Mouse (Mus musculus) hindbrain, embryonic 13.5 days (tissue): Measurements from ENCODE around the gene Nup210. TPM values are rescaled to one million over a fixed set of nuclear protein-coding genes. Genes with fewer than 3 reads are reported as not detected.

ENCODE experiments used
- ATAC-seq: fragments of 200-750 bp; cut with Nextera tagmentation; 2 replicates; pipeline ENCODE4 v1.8.0; 2017; ENCODE audit warnings: moderate TSS enrichment; ENCODE audit not compliant: low FRiP score
- H3K27ac ChIP-seq: fragments of 300-500 bp; sonication (generic); 2 replicates; pipeline ENCODE4 v1.5.1; 2015; ENCODE audit warnings: inconsistent platforms, mild to moderate bottlenecking, moderate library complexity
- H3K27me3 ChIP-seq: fragments of 300-500 bp; sonication (generic); 2 replicates; pipeline ENCODE4 v1.6.1; 2015; ENCODE audit warnings: mild to moderate bottlenecking, inconsistent platforms
- H3K36me3 ChIP-seq: fragments of 300-500 bp; sonication (generic); 2 replicates; pipeline ENCODE4 v1.6.1; 2015; ENCODE audit warnings: mild to moderate bottlenecking, inconsistent platforms
- H3K4me1 ChIP-seq: fragments of 300-500 bp; sonication (generic); replicated peaks from 2 replicates; pipeline ENCODE4 v1.6.1; 2015; ENCODE audit warnings: inconsistent platforms
- H3K4me2 ChIP-seq: fragments of 300-500 bp; sonication (generic); 2 replicates; pipeline ENCODE4 v1.6.1; 2015; ENCODE audit warnings: inconsistent platforms, mild to moderate bottlenecking, moderate library complexity
- H3K4me3 ChIP-seq: fragments of 300-500 bp; sonication (generic); 2 replicates; pipeline ENCODE4 v1.5.1; 2015; ENCODE audit warnings: mild to moderate bottlenecking, inconsistent platforms
- H3K9ac ChIP-seq: fragments of 300-500 bp; sonication (generic); 2 replicates; pipeline ENCODE4 v1.6.1; 2015; ENCODE audit warnings: mild to moderate bottlenecking, inconsistent platforms
- H3K9me3 ChIP-seq: fragments of 300-500 bp; sonication (generic); 2 replicates; pipeline ENCODE4 v1.6.1; 2016; ENCODE audit warnings: inconsistent platforms
- WGBS: fragments of 180-500 bp; shearing (Covaris S2); methylation state at CpG from one replicate; pipeline ENCODE4 v1.1.7; 2015; 5-methylcytosine and 5-hydroxymethylcytosine counted together
- polyA plus RNA-seq: library from polyadenylated mRNA; unstranded; fragments of >200 nt; fragmentation: Nextera tagmentation; extraction: Ambion mirVana; gene quantifications from 2 replicates; pipeline ENCODE4 v1.2.1, GENCODE M21; 2015

Nup210 gene
- polyA plus RNA-seq, 1 experiment from 2014 or later = 17.4 TPM

GRCm38 (mm10) chr6:91044628-91045331, 71.8 kb downstream of the Nup210 start:
- Histone ChIP-seq H3K27ac (no peak overlapping the region), H3K36me3 (peaks cover 64% of the 10 kb centered on the region), H3K9me3 (no peaks in the 10 kb centered on the region), H3K9ac (no peak overlapping the region), H3K27me3 (no peaks in the 10 kb centered on the region), H3K4me1 (peaks cover 26% of the 10 kb centered on the region), H3K4me3 (no peak overlapping the region), H3K4me2 (no peak overlapping the region)
- 51% methylated on average over 6 of the region's 6 CpGs for WGBS
- ATAC-seq = no peak

DNA sequence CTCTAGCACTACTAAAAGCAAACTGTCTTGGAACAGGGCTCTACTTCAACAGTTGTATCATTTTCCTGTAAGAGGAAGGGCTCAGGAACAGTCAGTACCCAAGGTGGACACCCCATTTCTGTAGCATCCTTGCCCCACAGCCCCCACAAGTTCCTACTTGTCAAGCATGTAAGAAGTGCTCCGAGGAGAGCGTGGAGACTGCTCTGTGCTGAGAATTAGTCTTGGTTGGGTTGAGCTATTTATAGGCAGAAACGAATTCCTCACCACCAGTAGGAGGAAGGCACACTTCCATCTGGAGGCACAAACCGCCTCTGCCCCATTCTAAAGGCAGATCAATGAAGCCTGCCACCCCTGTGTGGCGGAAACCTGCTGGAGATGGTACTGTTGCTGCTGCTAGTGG, 75.3 kb downstream of the Nup210 start:
- Histone ChIP-seq H3K27ac (no peak overlapping the region), H3K36me3 (peaks cover 72% of the 10 kb centered on the region), H3K4me3 (no peak overlapping the region), H3K4me1 (peaks cover 19% of the 10 kb centered on the region), H3K9me3 (no peaks in the 10 kb centered on the region), H3K27me3 (no peaks in the 10 kb centered on the region), H3K9ac (no peak overlapping the region), H3K4me2 (no peak overlapping the region)
- 45% methylated on average over 5 of the region's 5 CpGs for WGBS
- no peak for ATAC-seq

DNA sequence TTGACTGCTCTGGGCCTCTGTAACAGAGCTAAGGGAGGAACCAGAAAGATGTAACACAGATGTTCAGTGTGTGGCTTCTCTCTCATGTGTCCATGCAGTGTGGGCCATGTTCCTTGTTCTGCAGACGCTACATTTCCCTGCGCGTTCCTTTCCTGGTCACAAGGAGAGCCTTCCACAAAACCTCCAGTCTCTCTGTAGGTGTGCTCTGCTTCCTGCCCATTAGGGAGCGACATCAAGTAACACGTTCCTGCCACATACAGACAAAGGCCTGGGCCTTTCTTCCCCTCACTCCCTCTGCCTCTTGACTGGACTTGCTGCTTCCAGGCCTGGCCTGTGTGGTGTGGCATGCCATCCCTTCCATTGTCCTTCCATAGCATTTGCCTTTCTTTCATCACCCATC, 88.4 kb downstream of the Nup210 start:
- Histone ChIP-seq H3K27me3 (no peaks in the 10 kb centered on the region), H3K27ac (no peak overlapping the region), H3K9me3 (no peaks in the 10 kb centered on the region), H3K4me1 (0 out of 2 replicates have a peak, but pooled peaks cover 2% of the 10 kb centered on the region), H3K36me3 (peaks cover 53% of the 10 kb centered on the region), H3K9ac (no peak overlapping the region), H3K4me3 (no peak overlapping the region), H3K4me2 (no peak overlapping the region)
- WGBS = 87% methylated on average over 5 of the region's 5 CpGs
- ATAC-seq = no peak

GRCm38 (mm10) chr6:91020810-91021209, 95.8 kb downstream of the Nup210 start:
- no peaks in the 10 kb centered on the region for H3K27me3 ChIP-seq
- no peak overlapping the region for H3K4me3 ChIP-seq
- H3K4me1 ChIP-seq = peaks cover 14% of the 10 kb centered on the region
- no peak overlapping the region for H3K4me2 ChIP-seq
- H3K36me3 ChIP-seq = peaks cover 45% of the 10 kb centered on the region
- H3K9me3 ChIP-seq = no peaks in the 10 kb centered on the region
- peak; percentile 76 for ATAC-seq
- 64% methylated on average over 7 of the region's 7 CpGs for WGBS
- no peak overlapping the region for H3K9ac ChIP-seq
- peak overlapping the region; percentile 76 for H3K27ac ChIP-seq

DNA sequence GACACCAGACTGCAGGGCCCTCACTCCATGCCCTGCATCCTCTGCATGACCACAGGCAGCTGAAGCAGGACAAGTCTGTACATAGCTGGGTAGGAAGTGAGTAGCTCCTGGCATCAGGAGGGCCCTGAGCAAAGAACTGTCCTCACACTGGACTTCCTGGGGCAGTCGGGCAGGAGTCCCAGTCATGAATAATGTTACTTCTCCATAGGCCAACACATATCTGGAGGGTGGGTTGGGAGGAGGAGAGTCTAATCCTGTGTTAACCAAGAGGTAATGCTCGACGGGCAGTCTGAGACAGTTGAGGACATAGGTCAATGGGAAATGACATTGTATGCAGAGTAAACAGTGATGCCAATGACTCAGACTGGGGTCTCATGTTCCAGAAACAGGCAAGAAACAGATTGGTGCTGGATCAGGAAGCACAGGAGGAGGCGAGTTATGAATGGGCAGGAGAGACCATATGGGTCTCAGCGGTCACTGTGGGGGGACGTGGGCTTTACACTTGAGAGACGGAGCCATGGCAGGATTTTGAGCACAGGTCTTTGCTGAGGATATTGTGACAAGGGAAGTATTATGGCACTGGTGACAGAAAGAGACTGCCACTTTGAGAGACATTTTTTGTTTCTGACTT, 99.9 kb downstream of the Nup210 start:
- Histone ChIP-seq H3K4me1 (peaks cover 23% of the 10 kb centered on the region), H3K9ac (no peak overlapping the region), H3K36me3 (peaks cover 44% of the 10 kb centered on the region), H3K4me3 (no peak overlapping the region), H3K27ac (no peak overlapping the region), H3K27me3 (no peaks in the 10 kb centered on the region), H3K4me2 (no peak overlapping the region), H3K9me3 (no peaks in the 10 kb centered on the region)
- WGBS = 89% methylated on average over 7 of the region's 7 CpGs
- no peak for ATAC-seq

GRCm38 (mm10) chr6:91014198-91014958, 102.3 kb downstream of the Nup210 start:
- H3K36me3 ChIP-seq = peaks cover 34% of the 10 kb centered on the region
- WGBS = 56% methylated on average over 9 of the region's 9 CpGs
- H3K4me1 ChIP-seq = 0 out of 2 replicates have a peak, but pooled peaks cover 9% of the 10 kb centered on the region
- ATAC-seq = no peak
- H3K4me3 ChIP-seq = no peak overlapping the region
- H3K9ac ChIP-seq = no peak overlapping the region
- no peaks in the 10 kb centered on the region for H3K9me3 ChIP-seq
- no peak overlapping the region for H3K4me2 ChIP-seq
- H3K27me3 ChIP-seq = no peaks in the 10 kb centered on the region
- H3K27ac ChIP-seq = no peak overlapping the region

- no peak overlapping the region for H3K27ac ChIP-seq
- WGBS = 86% methylated on average over 3 of the region's 3 CpGs
- no peak overlapping the region for H3K4me3 ChIP-seq
- no peak for ATAC-seq
- no peak overlapping the region for H3K4me2 ChIP-seq
- H3K9ac ChIP-seq = no peak overlapping the region
- no peaks in the 10 kb centered on the region for H3K9me3 ChIP-seq
- no peaks in the 10 kb centered on the region for H3K27me3 ChIP-seq
- H3K36me3 ChIP-seq = peaks cover 22% of the 10 kb centered on the region
- 0 out of 2 replicates have a peak, but pooled peaks cover 9% of the 10 kb centered on the region for H3K4me1 ChIP-seq
These were observed 104.2 kb downstream of the Nup210 start for GRCm38 (mm10) chr6:91012458-91012857.

DNA sequence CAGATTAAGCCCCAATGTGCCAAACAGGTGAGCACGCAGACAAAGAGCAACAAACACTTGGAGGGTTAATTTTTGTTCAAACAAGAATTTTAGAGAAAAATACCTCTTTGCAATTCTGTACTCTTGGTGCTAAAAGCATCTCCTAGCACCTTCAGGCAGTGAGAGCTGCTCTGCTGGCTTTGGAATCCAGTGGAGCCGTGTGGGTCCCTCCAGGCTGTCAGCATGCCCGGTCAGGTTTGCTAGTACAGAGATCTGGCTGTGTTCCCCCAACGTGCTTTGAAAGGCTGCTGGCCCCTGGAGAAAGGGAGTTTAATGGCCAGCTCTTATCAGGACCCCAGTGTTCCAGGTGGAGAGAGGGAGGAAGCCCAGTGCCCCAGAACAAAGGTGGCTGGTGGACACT, 105.1 kb downstream of the Nup210 start:
- H3K4me2 ChIP-seq = no peak overlapping the region
- no peak overlapping the region for H3K27ac ChIP-seq
- peaks cover 14% of the 10 kb centered on the region for H3K36me3 ChIP-seq
- no peak overlapping the region for H3K9ac ChIP-seq
- no peaks in the 10 kb centered on the region for H3K27me3 ChIP-seq
- H3K9me3 ChIP-seq = no peaks in the 10 kb centered on the region
- WGBS = 81% methylated on average over 4 of the region's 4 CpGs
- no peak for ATAC-seq
- H3K4me3 ChIP-seq = no peak overlapping the region
- 0 out of 2 replicates have a peak, but pooled peaks cover 9% of the 10 kb centered on the region for H3K4me1 ChIP-seq

- no peak for ATAC-seq
- H3K4me1 ChIP-seq = 0 out of 2 replicates have a peak, but pooled peaks cover 1% of the 10 kb centered on the region
- H3K27ac ChIP-seq = no peak overlapping the region
- no peaks in the 10 kb centered on the region for H3K27me3 ChIP-seq
- no peaks in the 10 kb centered on the region for H3K9me3 ChIP-seq
- H3K36me3 ChIP-seq = no peaks in the 10 kb centered on the region; the same call in 1 of the 2 replicates
- 94% methylated on average over 3 of the region's 3 CpGs for WGBS
- no peak overlapping the region for H3K9ac ChIP-seq
- H3K4me2 ChIP-seq = no peak overlapping the region
- no peak overlapping the region for H3K4me3 ChIP-seq
These were observed 108.3 kb downstream of the Nup210 start for GRCm38 (mm10) chr6:91008284-91008830.

DNA sequence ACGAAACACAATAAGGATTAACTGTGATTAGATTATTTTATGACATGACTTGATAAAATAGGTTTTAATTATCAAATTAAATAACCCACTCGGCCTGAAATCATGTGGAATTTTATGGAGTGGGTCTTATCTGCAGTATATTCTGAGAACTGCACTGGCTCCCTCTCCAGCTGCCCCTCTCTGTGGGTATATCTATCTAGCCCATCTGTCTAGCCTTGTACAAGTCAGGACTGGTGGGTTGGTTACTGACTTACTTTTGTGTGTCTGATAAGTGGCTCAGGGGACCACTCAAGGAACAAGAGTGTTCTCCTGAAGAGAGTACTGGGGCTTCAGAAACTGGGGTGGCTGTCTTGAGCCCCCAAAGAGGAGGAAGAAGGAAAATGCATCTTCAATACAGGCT, 109.4 kb downstream of the Nup210 start:
- ATAC-seq = no peak
- no peaks in the 10 kb centered on the region for H3K36me3 ChIP-seq
- H3K9me3 ChIP-seq = no peaks in the 10 kb centered on the region
- no peak overlapping the region for H3K27ac ChIP-seq
- no peaks in the 10 kb centered on the region for H3K4me1 ChIP-seq
- H3K4me2 ChIP-seq = no peak overlapping the region
- H3K4me3 ChIP-seq = no peak overlapping the region
- no peaks in the 10 kb centered on the region for H3K27me3 ChIP-seq
- no peak overlapping the region for H3K9ac ChIP-seq
- 64% methylated on average over 2 of the region's 2 CpGs for WGBS

DNA sequence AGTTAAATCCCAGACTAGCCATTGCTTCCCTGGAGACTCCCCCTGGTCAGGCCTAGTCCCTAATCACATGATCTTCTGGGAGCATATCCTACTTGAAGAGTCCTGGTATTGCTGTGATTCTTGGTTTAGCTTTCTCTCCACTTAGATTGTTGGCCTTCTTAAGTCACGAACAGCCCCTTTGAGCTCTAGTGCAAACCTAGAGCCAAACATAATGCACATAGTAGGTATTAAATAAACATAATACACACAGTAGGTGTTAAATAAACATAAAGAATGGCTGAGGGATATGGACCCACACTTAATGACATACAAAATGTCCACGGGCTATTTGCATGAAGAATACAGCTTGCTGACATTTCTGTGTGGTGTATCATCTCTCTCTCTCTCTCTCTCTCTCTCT, 112.5 kb downstream of the Nup210 start:
- Histone ChIP-seq H3K36me3 (no peaks in the 10 kb centered on the region), H3K4me3 (no peak overlapping the region), H3K27ac (no peak overlapping the region), H3K9ac (no peak overlapping the region), H3K4me2 (no peak overlapping the region), H3K4me1 (peaks cover 17% of the 10 kb centered on the region), H3K27me3 (no peaks in the 10 kb centered on the region), H3K9me3 (no peaks in the 10 kb centered on the region)
- no peak for ATAC-seq
- 85% methylated on average over 2 of the region's 2 CpGs for WGBS

- H3K9me3 ChIP-seq = no peaks in the 10 kb centered on the region
These were observed 113.2 kb downstream of the Nup210 start for GRCm38 (mm10) chr6:91003310-91003995.

More at GRCm38 (mm10) chr6:91003310-91003995, 113.2 kb downstream of the Nup210 start:
- Histone ChIP-seq H3K4me1 (peaks cover 17% of the 10 kb centered on the region), H3K36me3 (no peaks in the 10 kb centered on the region), H3K4me3 (no peak overlapping the region), H3K27ac (no peak overlapping the region), H3K4me2 (no peak overlapping the region), H3K27me3 (no peaks in the 10 kb centered on the region), H3K9ac (no peak overlapping the region)
- no peak for ATAC-seq
- WGBS = 28% methylated on average over 3 of the region's 3 CpGs
